Mouse (Mus musculus) CD4-positive, CD25-positive, alpha-beta regulatory T cell, adult 4 months (primary cell): ENCODE data around the gene Apela. TPM values are rescaled to one million over a fixed set of nuclear protein-coding genes. Genes with fewer than 3 reads are reported as not detected.
"Not testable (repeated sequence)": the region's sequence is repeated elsewhere in the genome, so short reads cannot be mapped to it uniquely, and the experiment has no call there.

Experiments
- ATAC-seq: one replicate; pipeline ENCODE4 v1.8.0; 2017
- polyA plus RNA-seq, 2 experiments: library from polyadenylated mRNA; unstranded; fragments of 100-300 nt; shearing (Covaris generic); gene quantifications; one replicate each; pipeline ENCODE4 v1.2.1; 2017

Gene Apela
- polyA plus RNA-seq, 2 experiments from 2014 or later: not detected

GRCm38 (mm10) chr8:65018423-65018822 is 18.7 kb downstream of the Apela start, which contains the start of the genes Trim61 and Trim60:
Gene Trim61 (minus strand): TSS chr8:65018523.
Gene Trim60 (minus strand): TSS chr8:65018584.
- ATAC-seq: no peak

GRCm38 (mm10) chr8:65007616-65008015 is 29.5 kb downstream of the Apela start:
- not testable (repeated sequence) for ATAC-seq

- no peak for ATAC-seq
These were observed 38.2 kb downstream of the Apela start for GRCm38 (mm10) chr8:64998806-64999365.

DNA sequence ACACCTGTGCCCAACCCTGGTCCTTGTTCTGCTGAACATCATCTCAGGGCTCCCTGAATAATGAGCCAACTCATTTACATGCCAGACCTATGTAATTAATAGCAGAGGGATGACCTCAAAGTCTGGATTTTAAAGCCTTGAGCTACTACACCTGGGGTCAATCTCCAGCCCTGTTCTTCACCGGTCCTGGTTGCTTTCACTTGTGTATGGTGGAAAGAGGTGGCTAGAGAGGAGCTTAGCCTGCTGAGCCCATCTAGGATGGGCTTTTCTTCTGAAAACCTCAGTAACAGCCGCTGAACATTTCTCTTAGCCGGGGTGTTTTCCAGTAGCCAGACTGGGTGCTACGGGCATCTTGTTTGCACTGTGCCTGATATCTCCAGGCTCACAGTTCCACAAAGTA is 49.4 kb downstream of the Apela start, which contains the start of gene Trim75:
Gene Trim75 (minus strand): TSS at position 101 of the 400 bp plus-strand sequence.
- ATAC-seq: no peak

GRCm38 (mm10) chr8:64983150-64983897 is 53.8 kb downstream of the Apela start:
- no peak for ATAC-seq

Other genes starting within 250 kb of the Apela start
- 1 to 10 TPM; 3.9 to 9.9 TPM for gene Klhl2, start 187.3 kb downstream of the Apela start, polyA plus RNA-seq
- gene Tmem192, start 90.2 kb downstream of the Apela start, polyA plus RNA-seq: 10 to 100 TPM; 35.4 to 37.2 TPM
- not detected for gene Trim75, start 49.5 kb downstream of the Apela start, polyA plus RNA-seq
- gene Trim61, start 18.8 kb downstream of the Apela start, polyA plus RNA-seq: not detected
- not detected for gene Trim60, start 18.8 kb downstream of the Apela start, polyA plus RNA-seq
- gene Gm10663, start 37.7 kb upstream of the Apela start, polyA plus RNA-seq: not detected
- not detected for gene BC030870, start 92.2 kb upstream of the Apela start, polyA plus RNA-seq